In the genomic region with DNA sequence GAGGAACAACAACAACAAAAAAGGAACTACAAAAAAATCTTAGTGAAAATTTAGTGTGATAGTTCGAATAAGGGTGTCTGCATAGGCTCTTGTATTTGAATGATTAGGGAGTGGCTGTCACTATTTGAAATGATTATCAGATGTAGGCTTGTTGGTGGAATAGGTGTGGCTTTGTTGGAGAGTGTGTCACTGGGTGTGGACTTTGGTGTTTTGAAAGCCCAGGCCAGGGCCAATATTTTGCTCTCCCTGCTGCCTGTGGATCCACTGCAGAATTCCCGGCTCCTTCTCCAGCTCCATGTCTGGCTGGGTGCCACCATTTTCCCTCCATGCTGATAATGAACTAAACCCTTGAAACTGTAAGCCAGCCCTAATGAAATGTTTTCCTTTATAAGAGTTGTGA, we compare ENCODE assay signal across 18 mouse cellular contexts. TPM values are rescaled to one million over a fixed set of nuclear protein-coding genes. Genes with fewer than 3 reads are reported as not detected.
DNase-seq lines count a peak whose midpoint lies in the region; ATAC-seq and TF ChIP-seq lines count a peak whose summit lies in the region.
"Had no signal": no experiment of that assay in that cellular context is flagged by ENCODE, and none has a peak within 500 bp of the region (broad histone marks: within the 10 kb centered on the region; RNA-seq: fewer than 3 reads in every experiment).

No protein-coding gene starts in this region.

- no peak for TF ChIP-seq CTCF in liver, adult 2 months (IDR thresholded peaks at IDR 0.05; ENCODE audit: low read depth, low read length)
- TF ChIP-seq CTCF in liver, postnatal 0 days (IDR thresholded peaks at IDR 0.05; ENCODE audit: low read depth): no peak

- H3K79me2 ChIP-seq in liver, adult 2 months (ENCODE audit: control insufficient read depth, insufficient read depth, low read length): no peaks in the 10 kb centered on the region

- no peak overlapping the region for H3K9ac ChIP-seq in liver, adult 2 months (ENCODE audit: low read depth, low read length)
- H3K9ac ChIP-seq in liver, postnatal 0 days (replicated peaks): no peak overlapping the region
- H3K9ac ChIP-seq in midbrain, embryonic 15.5 days: no peak overlapping the region
- H3K9ac ChIP-seq: embryonic facial prominence, embryonic 13.5 days; forebrain, embryonic 12.5 days; heart, embryonic 13.5 days; hindbrain, embryonic 12.5 days had no signal

- TF ChIP-seq EP300 in liver, postnatal 0 days (IDR thresholded peaks at IDR 0.05; ENCODE audit: low read depth): no peak

- no peak for ATAC-seq in liver, postnatal 0 days
- peak; percentile 78 for ATAC-seq in megakaryocyte-erythroid progenitor cell, adult 5-6 weeks (replicated peaks; ENCODE audit: low FRiP score, low TSS enrichment, poor library complexity, severe bottlenecking)
- no peak for ATAC-seq in midbrain, embryonic 15.5 days (replicated peaks)
- ATAC-seq: forebrain, embryonic 16.5 days; hindbrain, embryonic 16.5 days had no signal

- H3K4me1 ChIP-seq in liver, adult 2 months (ENCODE audit: control insufficient read depth, insufficient read depth, low read length): peaks cover 4% of the 10 kb centered on the region
- no peaks in the 10 kb centered on the region for H3K4me1 ChIP-seq in liver, postnatal 0 days (ENCODE audit: insufficient read depth)
- H3K4me1 ChIP-seq in midbrain, embryonic 15.5 days: no peaks in the 10 kb centered on the region
- H3K4me1 ChIP-seq: embryonic facial prominence, embryonic 13.5 days; forebrain, embryonic 12.5 days; heart, embryonic 13.5 days; hindbrain, embryonic 12.5 days had no signal

- TF ChIP-seq POLR2A in liver, adult 2 months (IDR thresholded peaks at IDR 0.05; ENCODE audit: extremely low read depth, insufficient read depth, low read length): no peak

- no peaks in the 10 kb centered on the region for H3K36me3 ChIP-seq in liver, adult 2 months (ENCODE audit: control insufficient read depth, insufficient read depth, low read length)
- peaks cover 4% of the 10 kb centered on the region; the same call in 1 of the 2 replicates for H3K36me3 ChIP-seq in liver, postnatal 0 days (replicated peaks; ENCODE audit: insufficient read depth, low read length)
- H3K36me3 ChIP-seq in midbrain, embryonic 15.5 days (replicated peaks): no peaks in the 10 kb centered on the region
- H3K36me3 ChIP-seq: embryonic facial prominence, embryonic 13.5 days; hindbrain, embryonic 12.5 days had no signal

- no peaks in the 10 kb centered on the region for H3K9me3 ChIP-seq in liver, postnatal 0 days (ENCODE audit: low read length)
- no peaks in the 10 kb centered on the region for H3K9me3 ChIP-seq in midbrain, embryonic 15.5 days
- H3K9me3 ChIP-seq: embryonic facial prominence, embryonic 13.5 days; forebrain, embryonic 12.5 days; heart, embryonic 13.5 days; hindbrain, embryonic 12.5 days had no signal

- no peak overlapping the region for H3K4me2 ChIP-seq in liver, postnatal 0 days (ENCODE audit: low read depth, low read length)
- H3K4me2 ChIP-seq in midbrain, embryonic 15.5 days: no peak overlapping the region
- H3K4me2 ChIP-seq: embryonic facial prominence, embryonic 13.5 days; forebrain, embryonic 12.5 days; heart, embryonic 13.5 days; hindbrain, embryonic 12.5 days had no signal

- no peak overlapping the region for H3K27ac ChIP-seq in liver, adult 2 months (replicated peaks; ENCODE audit: insufficient read depth, low read depth, low read length)
- no peak overlapping the region for H3K27ac ChIP-seq in liver, postnatal 0 days (ENCODE audit: low read depth)
- H3K27ac ChIP-seq in midbrain, embryonic 15.5 days: no peak overlapping the region
- H3K27ac ChIP-seq: embryonic facial prominence, embryonic 13.5 days; forebrain, embryonic 12.5 days; heart, embryonic 13.5 days; hindbrain, embryonic 12.5 days had no signal

- H3K4me3 ChIP-seq in liver, adult 2 months (ENCODE audit: insufficient read depth, low read depth, low read length): no peak overlapping the region
- no peak overlapping the region for H3K4me3 ChIP-seq in liver, postnatal 0 days (ENCODE audit: low read depth, low read length)
- H3K4me3 ChIP-seq in midbrain, embryonic 15.5 days: no peak overlapping the region
- H3K4me3 ChIP-seq: embryonic facial prominence, embryonic 13.5 days; forebrain, embryonic 12.5 days; heart, embryonic 13.5 days; hindbrain, embryonic 12.5 days had no signal

- 38% methylated on average over 2 of the region's 2 CpGs for WGBS in liver, adult 2 months
- 59% methylated on average over 2 of the region's 2 CpGs for WGBS in liver, postnatal 0 days (ENCODE audit: insufficient replicate concordance)
- 85% methylated on average over 2 of the region's 2 CpGs for WGBS in midbrain, embryonic 15.5 days

- no peaks in the 10 kb centered on the region for H3K27me3 ChIP-seq in liver, adult 2 months (ENCODE audit: control insufficient read depth, insufficient read depth, low read length)
- no peaks in the 10 kb centered on the region for H3K27me3 ChIP-seq in liver, postnatal 0 days (ENCODE audit: insufficient read depth, low read length)
- no peaks in the 10 kb centered on the region for H3K27me3 ChIP-seq in midbrain, embryonic 15.5 days (replicated peaks)
- H3K27me3 ChIP-seq: embryonic facial prominence, embryonic 13.5 days; forebrain, embryonic 12.5 days; heart, embryonic 13.5 days; hindbrain, embryonic 12.5 days had no signal

- DNase-seq in liver, adult 2 months (ENCODE audit: extremely low read depth, low read depth, low spot score): peak; percentile 80
- DNase-seq in liver, postnatal 0 days: no peak
- peak; percentile 19 for DNase-seq in NIH3T3 (ENCODE audit: low read depth)
- DNase-seq in urinary bladder, adult 18-20 months (ENCODE audit: low spot score in 2 of 2): no peak
- DNase-seq: adrenal gland, postnatal 10 days; cerebellum, adult 11 months; cerebellum, adult 8-10 months; cerebellum, postnatal 25 days; gastrocnemius, postnatal 10 days; heart, postnatal 36 days had no signal

RNA-seq across cellular contexts. Expression of a gene that starts 26.0 kb away (rescaled TPM):
- 42.8 and 45.7 TPM in 2 replicates for total RNA-seq in liver, adult 2 months (2014; rRNA removed)
- 36.1 and 42.2 TPM in 2 replicates for polyA plus RNA-seq in liver, adult 2 months (2012; rRNA removed)
- 13.8 and 17.4 TPM in 2 replicates for polyA plus RNA-seq in liver, postnatal 0 days (2015; fragmentation: Nextera tagmentation; extraction: Ambion mirVana)
- total RNA-seq in megakaryocyte-erythroid progenitor cell, adult 5-6 weeks (2014; fragmentation: Nextera tagmentation): 46.1 and 58.9 TPM in 2 replicates
- 78.3 and 96.8 TPM in 2 replicates for total RNA-seq in megakaryocyte-erythroid progenitor cell, adult 5-6 weeks (2017)
- polyA plus RNA-seq in midbrain, embryonic 15.5 days (2015; fragmentation: Nextera tagmentation; extraction: Ambion mirVana): 12.2 and 12.5 TPM in 2 replicates

RNA-seq across cellular contexts. Expression of a gene that starts 40.2 kb away (rescaled TPM):
- total RNA-seq in liver, adult 2 months (2014; rRNA removed): 1.8 and 2.3 TPM in 2 replicates
- polyA plus RNA-seq in liver, adult 2 months (2012; rRNA removed): 1.9 and 2.1 TPM in 2 replicates
- polyA plus RNA-seq in liver, postnatal 0 days (2015; fragmentation: Nextera tagmentation; extraction: Ambion mirVana): 4.7 and 5.1 TPM in 2 replicates
- total RNA-seq in megakaryocyte-erythroid progenitor cell, adult 5-6 weeks (2014; fragmentation: Nextera tagmentation): 12.5 and 12.8 TPM in 2 replicates
- 15.8 and 21.7 TPM in 2 replicates for total RNA-seq in megakaryocyte-erythroid progenitor cell, adult 5-6 weeks (2017)
- 4.7 and 5.1 TPM in 2 replicates for polyA plus RNA-seq in midbrain, embryonic 15.5 days (2015; fragmentation: Nextera tagmentation; extraction: Ambion mirVana)

Comparison
In these comparisons a context has a peak if more than half of its experiments do, and no peak if none do; other contexts are left out.
1. DNase-seq: peak in liver, adult 2 months (single experiment) and NIH3T3 (single experiment); none in liver, postnatal 0 days (single experiment) and urinary bladder, adult 18-20 months (0 of 2).